Comparison of ENCODE assay signal across 8 mouse cellular contexts in genomic region chr11:36036061-36036695, GRCm38 (mm10). TPM values are rescaled to one million over a fixed set of nuclear protein-coding genes. Genes with fewer than 3 reads are reported as not detected.
DNase-seq lines count a peak whose midpoint lies in the region; ATAC-seq and TF ChIP-seq lines count a peak whose summit lies in the region.

No protein-coding gene starts in this region.

- DNase-seq in adrenal gland, adult 2 months, result peak; percentile 94
- peak; percentile 80 for DNase-seq in cerebellum, adult 9-11 months
- DNase-seq in gastrocnemius, postnatal 36 days, result peak; percentile 63 to 74
- DNase-seq in left cerebral cortex, postnatal 10 days (ENCODE audit: extremely low spot score in 1 of 2, low spot score in 2 of 2), result peak; percentile 61 to 66
- DNase-seq in urinary bladder, adult 18-20 months (ENCODE audit: low spot score in 2 of 2), result peak; percentile 69 to 89

- no peak for TF ChIP-seq POLR2A in myocyte (IDR thresholded peaks at IDR 0.05; ENCODE audit: insufficient read length, low read depth)

- no peaks in the 10 kb centered on the region for H3K4me1 ChIP-seq in intestine, postnatal 0 days (replicated peaks; ENCODE audit: control insufficient read depth, insufficient read depth, low read length)

- 44% methylated on average over 7 of the region's 7 CpGs for WGBS in intestine, postnatal 0 days

- no peak overlapping the region for H3ac ChIP-seq in myocyte (ENCODE audit: control insufficient read depth, insufficient read length)

- no peak overlapping the region for H3K9ac ChIP-seq in intestine, postnatal 0 days (ENCODE audit: low read depth, low read length)

- intact Hi-C loops in gastrocnemius, postnatal 36 days (cut with DNase I), result no loop called here
- intact Hi-C loops in left cerebral cortex, postnatal 10 days (cut with DNase I), result no loop called here

- no peaks in the 10 kb centered on the region for H3K27me3 ChIP-seq in intestine, postnatal 0 days (replicated peaks; ENCODE audit: control insufficient read depth, insufficient read depth, low read length)
- H3K27me3 ChIP-seq in myocyte (ENCODE audit: control insufficient read depth, insufficient read depth, insufficient read length), result no peaks in the 10 kb centered on the region

- H3K9me3 ChIP-seq in intestine, postnatal 0 days (ENCODE audit: control insufficient read depth), result no peaks in the 10 kb centered on the region

- no peaks in the 10 kb centered on the region for H3K36me3 ChIP-seq in intestine, postnatal 0 days (ENCODE audit: control insufficient read depth, insufficient read depth)
- H3K36me3 ChIP-seq in myocyte (ENCODE audit: control insufficient read depth, insufficient read depth), result no peaks in the 10 kb centered on the region

- H3K4me3 ChIP-seq in intestine, postnatal 0 days (ENCODE audit: low read depth, low read length), result no peak overlapping the region
- H3K4me3 ChIP-seq in myocyte, result no peak overlapping the region

- no peak overlapping the region for H3K4me2 ChIP-seq in intestine, postnatal 0 days (replicated peaks; ENCODE audit: low read depth)
- H3K4me2 ChIP-seq in myocyte (ENCODE audit: low read depth), result no peak overlapping the region

- no peak for TF ChIP-seq CTCF in intestine, postnatal 0 days (IDR thresholded peaks at IDR 0.05; ENCODE audit: low read depth)

- peak; percentile 22; the same call in 1 of the 2 replicates for ATAC-seq in intestine, postnatal 0 days
- no peak for ATAC-seq in activated CD4-positive, CD25-positive, alpha-beta regulatory T cell, adult 4 months

- no peaks in the 10 kb centered on the region for H3K79me2 ChIP-seq in myocyte (ENCODE audit: control insufficient read depth, insufficient read depth)

- no peak overlapping the region for H3K27ac ChIP-seq in intestine, postnatal 0 days (ENCODE audit: low read depth, low read length)

TF ChIP-seq in myocyte, 11 proteins besides CTCF, POLR2A, EP300 and RAD21:
- TF ChIP-seq E2F4 (IDR thresholded peaks at IDR 0.05; ENCODE audit: insufficient read depth) (no peak), TCF12 (IDR thresholded peaks at IDR 0.05; ENCODE audit: insufficient read depth, poor library complexity, severe bottlenecking) (no peak), MYOD1 (IDR thresholded peaks at IDR 0.05; ENCODE audit: control insufficient read depth in 1 of 3, insufficient read length in 2 of 3, low read depth in 2 of 3) (no peak), REST (IDR thresholded peaks at IDR 0.05; ENCODE audit: insufficient read depth, insufficient read length) (no peak), TCF3 (IDR thresholded peaks at IDR 0.05; ENCODE audit: insufficient read length, low read depth) (no peak), USF1 (IDR thresholded peaks at IDR 0.05; ENCODE audit: low read depth) (peak; percentile 71), SRF (IDR thresholded peaks at IDR 0.05; ENCODE audit: control insufficient read depth, insufficient read length, low read depth) (no peak), POLR2AphosphoS2 (IDR thresholded peaks at IDR 0.05; ENCODE audit: insufficient read length, low read depth) (no peak), CEBPB (IDR thresholded peaks at IDR 0.05; ENCODE audit: insufficient read depth, poor library complexity, severe bottlenecking) (peak; percentile 91)
TF ChIP-seq in myocyte: peak in this region for 2.

RNA-seq across cellular contexts. Expression of gene Wwc1, which starts 55.9 kb away (rescaled TPM):
- total RNA-seq in adrenal gland, adult 2 months (2021), result 10 to 100 TPM; 81.6 to 88.3 TPM
- polyA plus RNA-seq in adrenal gland, adult 2 months (2012; rRNA removed), result 27.1 and 35.2 TPM in 2 replicates
- under 1 TPM in 1 of 2 experiments, not detected in 1; 0.31 TPM for total RNA-seq in gastrocnemius, postnatal 36 days (2021)
- polyA plus RNA-seq in intestine, postnatal 0 days (2015; fragmentation: Nextera tagmentation; extraction: Ambion mirVana), result 16.1 and 18.8 TPM in 2 replicates
- total RNA-seq in left cerebral cortex, postnatal 10 days (2021), result 100 to 1,000 TPM; 127 to 158 TPM
- 1.2 TPM for polyA plus RNA-seq in myocyte (2012; fragmentation: generic; extraction: Trizol)
- not detected for polyA plus RNA-seq in activated CD4-positive, CD25-positive, alpha-beta regulatory T cell, adult 4 months (2017; shearing (Covaris generic))
